Mouse (Mus musculus) limb, embryonic 14.5 days (tissue): Measurements from ENCODE around the gene Fcamr. TPM values are rescaled to one million over a fixed set of nuclear protein-coding genes. Genes with fewer than 3 reads are reported as not detected.

ENCODE experiments used
- ATAC-seq: fragments of 200-750 bp; cut with Nextera tagmentation; 2 replicates; pipeline ENCODE4 v1.8.0; 2017; ENCODE audit warnings: low read depth, moderate number of reproducible peaks, moderate TSS enrichment; ENCODE audit not compliant: low FRiP score
- DNase-seq: peaks from one replicate; pipeline ENCODE4 v3.0.0-alpha.2; 2015; ENCODE audit warnings: low spot score
- H3K27ac ChIP-seq: fragments of 300-500 bp; sonication (generic); replicated peaks from 2 replicates; pipeline ENCODE4 v1.5.1; 2014; ENCODE audit warnings: low read depth, mild to moderate bottlenecking, low read length, moderate library complexity, mixed read lengths
- H3K27me3 ChIP-seq: fragments of 300-500 bp; sonication (generic); 2 replicates; pipeline ENCODE4 v1.6.1; 2014; ENCODE audit warnings: low read length, mixed read lengths; ENCODE audit not compliant: control insufficient read depth, insufficient read depth
- H3K36me3 ChIP-seq: fragments of 300-500 bp; sonication (generic); 2 replicates; pipeline ENCODE4 v1.6.1; 2014; ENCODE audit warnings: mild to moderate bottlenecking, low read length, moderate library complexity, mixed read lengths; ENCODE audit not compliant: control insufficient read depth, insufficient read depth
- H3K4me1 ChIP-seq: fragments of 300-500 bp; sonication (generic); 2 replicates; pipeline ENCODE4 v1.6.1; 2014; ENCODE audit warnings: antibody characterized with exemption, low read length, mixed read lengths; ENCODE audit not compliant: control insufficient read depth, insufficient read depth
- H3K4me2 ChIP-seq: fragments of 300-500 bp; sonication (generic); replicated peaks from 2 replicates; pipeline ENCODE4 v1.6.1; 2014; ENCODE audit warnings: low read depth, mild to moderate bottlenecking, low read length, moderate library complexity; ENCODE audit not compliant: severe bottlenecking
- H3K4me3 ChIP-seq: fragments of 300-500 bp; sonication (generic); replicated peaks from 2 replicates; pipeline ENCODE4 v1.5.1; 2014; ENCODE audit warnings: low read length
- H3K9ac ChIP-seq: fragments of 300-500 bp; sonication (generic); 2 replicates; pipeline ENCODE4 v1.6.1; 2014; ENCODE audit warnings: mild to moderate bottlenecking, low read depth, low read length, moderate library complexity; ENCODE audit not compliant: severe bottlenecking
- H3K9me3 ChIP-seq: fragments of 300-500 bp; sonication (generic); 2 replicates; pipeline ENCODE4 v1.6.1; 2016; ENCODE audit warnings: low read length; ENCODE audit not compliant: control insufficient read depth
- POLR2A ChIP-seq: fragments of 200-500 bp; IDR thresholded peaks from 2 replicates; pipeline ENCODE4 v1.8.0; 2012; ENCODE audit warnings: inconsistent platforms, mild to moderate bottlenecking, moderate library complexity, borderline replicate concordance; ENCODE audit not compliant: insufficient read depth, insufficient read length; ENCODE audit errors: extremely low read depth
- WGBS: fragments of 180-500 bp; shearing (Covaris S2); extraction: QIAGEN DNeasy Blood & Tissue Kit; methylation state at CpG from one replicate; pipeline ENCODE4 v1.1.7; 2014; 5-methylcytosine and 5-hydroxymethylcytosine counted together
- polyA plus RNA-seq, 2 experiments: library from polyadenylated mRNA; depleted of rRNA in 1 of 2; stranded (reverse) in 1 of 2; unstranded in 1 of 2; fragments of >200 nt; fragmentation: Nextera tagmentation in 1 of 2; extraction: Ambion mirVana in 1 of 2; gene quantifications; 2 replicates each; pipeline versions ENCODE4 v1.2.1 to v1.2.3; 2012 to 2014

Gene Fcamr
- polyA plus RNA-seq, 2 experiments: 0.28 to 0.54 TPM

GRCm38 (mm10) chr1:130820316-130821148, 19.8 kb downstream of the Fcamr start:
- H3K4me1 ChIP-seq: no peaks in the 10 kb centered on the region
- H3K9ac ChIP-seq: no peak overlapping the region
- no peak overlapping the region for H3K4me3 ChIP-seq
- WGBS: 85% methylated on average over 7 of the region's 7 CpGs
- no peak for DNase-seq
- no peak overlapping the region for H3K4me2 ChIP-seq
- TF ChIP-seq POLR2A: no peak
- no peak for ATAC-seq
- no peaks in the 10 kb centered on the region for H3K36me3 ChIP-seq
- H3K27me3 ChIP-seq: no peaks in the 10 kb centered on the region
- no peaks in the 10 kb centered on the region for H3K9me3 ChIP-seq
- no peak overlapping the region for H3K27ac ChIP-seq

- WGBS: 78% methylated on average over 2 of the region's 2 CpGs
- Histone ChIP-seq H3K4me1 (no peaks in the 10 kb centered on the region), H3K27me3 (no peaks in the 10 kb centered on the region), H3K27ac (no peak overlapping the region), H3K36me3 (no peaks in the 10 kb centered on the region), H3K4me2 (no peak overlapping the region), H3K9ac (no peak overlapping the region), H3K4me3 (no peak overlapping the region), H3K9me3 (no peaks in the 10 kb centered on the region)
- no peak for DNase-seq
- ATAC-seq: no peak
- TF ChIP-seq POLR2A: no peak
Observed at GRCm38 (mm10) chr1:130821149-130821471, 20.4 kb downstream of the Fcamr start.

- no peak for TF ChIP-seq POLR2A
- Histone ChIP-seq H3K27me3 (no peaks in the 10 kb centered on the region), H3K36me3 (no peaks in the 10 kb centered on the region), H3K4me2 (no peak overlapping the region), H3K4me1 (no peaks in the 10 kb centered on the region), H3K9ac (no peak overlapping the region), H3K27ac (no peak overlapping the region), H3K4me3 (no peak overlapping the region), H3K9me3 (no peaks in the 10 kb centered on the region)
- DNase-seq (no peak), ATAC-seq (no peak)
- 72% methylated on average over 9 of the region's 9 CpGs for WGBS
Observed at GRCm38 (mm10) chr1:130821911-130822625, 21.4 kb downstream of the Fcamr start.

- no peak for DNase-seq
- Histone ChIP-seq H3K4me1 (no peaks in the 10 kb centered on the region), H3K27ac (no peak within 1 kb of the TSS), H3K27me3 (no peaks in the 10 kb centered on the region), H3K9ac (no peak within 1 kb of the TSS), H3K36me3 (no peaks in the 10 kb centered on the region), H3K9me3 (no peaks in the 10 kb centered on the region), H3K4me3 (no peak within 1 kb of the TSS), H3K4me2 (no peak within 1 kb of the TSS)
- WGBS: 88% methylated on average over 5 of the region's 5 CpGs
- no peak for ATAC-seq
- TF ChIP-seq POLR2A: no peak
Observed at GRCm38 (mm10) chr1:130826448-130826847, 25.7 kb downstream of the Fcamr start, which contains the start of gene Pigr. Pigr (plus strand) TSS chr1:130826684.

- DNase-seq (no peak), ATAC-seq (no peak)
- Histone ChIP-seq H3K9ac (no peak overlapping the region), H3K27ac (no peak overlapping the region), H3K4me2 (no peak overlapping the region), H3K4me3 (no peak overlapping the region), H3K36me3 (no peaks in the 10 kb centered on the region), H3K4me1 (no peaks in the 10 kb centered on the region), H3K27me3 (no peaks in the 10 kb centered on the region), H3K9me3 (no peaks in the 10 kb centered on the region)
- WGBS: 86% methylated on average over 4 of the region's 4 CpGs
- TF ChIP-seq POLR2A: no peak
Observed at GRCm38 (mm10) chr1:130828656-130829055, 28.0 kb downstream of the Fcamr start.
